Mouse (Mus musculus) cerebellum, adult 9-10 months (tissue): ENCODE measurements at regions not wholly inside any gene's neighbourhood (a gene's known extent, or its start where the extent isn't known, plus 50 kb on each side); places are given as distances from the start of the nearest gene placed in this dataset.

Experiments used
- DNase-seq: peaks from one replicate; pipeline ENCODE4 v3.0.0; 2022

DNA sequence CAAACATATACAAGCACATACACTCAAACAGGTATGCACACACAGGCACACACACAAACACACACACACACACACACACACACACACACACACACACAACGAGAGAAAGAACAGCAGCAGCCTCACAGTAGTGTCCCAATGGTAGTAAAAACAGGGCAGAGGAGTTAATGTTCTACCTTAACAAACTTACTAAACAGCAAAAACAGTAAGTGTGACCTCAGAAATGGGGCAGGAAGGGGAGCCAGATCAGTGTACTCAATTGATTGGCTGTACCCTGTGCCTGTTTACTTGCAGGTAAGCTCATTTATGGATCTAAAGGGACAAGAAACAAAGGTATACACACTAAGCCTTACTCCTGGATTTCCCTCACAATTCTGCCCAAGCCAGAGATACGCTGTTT, 53.6 kb upstream of the Ell2 start:
- DNase-seq = no peak
